Mouse (Mus musculus) right cerebral cortex, postnatal 36 days (tissue): ENCODE measurements around the gene Olfr1102.

Source experiments
- DNase-seq, 2 experiments: peaks; one replicate each; pipeline ENCODE4 v3.0.0; 2022; ENCODE audit warnings: low spot score in 2 of 2, mixed read lengths in 1 of 2

Gene Olfr1102

DNA sequence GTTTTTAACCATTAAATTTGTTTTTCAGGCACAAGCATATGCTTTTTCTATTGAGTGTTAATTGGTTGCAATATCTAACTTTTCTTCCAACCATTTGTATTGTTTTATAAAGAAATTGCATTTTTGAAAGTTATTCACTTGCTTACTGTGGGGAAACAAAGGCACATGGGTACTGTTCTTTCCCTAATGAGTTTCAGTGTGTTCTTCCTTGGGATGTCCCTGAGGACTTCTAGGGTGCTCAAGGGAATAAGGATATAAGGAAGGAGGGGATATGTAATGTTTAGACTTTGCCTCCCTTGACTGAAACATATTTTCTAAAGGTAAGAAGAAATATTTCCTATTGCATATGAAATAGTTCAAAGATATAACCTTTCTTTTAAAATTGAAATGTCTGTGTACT lies at the start of gene Olfr1102:
Olfr1102 (plus strand) TSS at position 301 of the 400 bp plus-strand sequence.
- DNase-seq, result no peak

DNA sequence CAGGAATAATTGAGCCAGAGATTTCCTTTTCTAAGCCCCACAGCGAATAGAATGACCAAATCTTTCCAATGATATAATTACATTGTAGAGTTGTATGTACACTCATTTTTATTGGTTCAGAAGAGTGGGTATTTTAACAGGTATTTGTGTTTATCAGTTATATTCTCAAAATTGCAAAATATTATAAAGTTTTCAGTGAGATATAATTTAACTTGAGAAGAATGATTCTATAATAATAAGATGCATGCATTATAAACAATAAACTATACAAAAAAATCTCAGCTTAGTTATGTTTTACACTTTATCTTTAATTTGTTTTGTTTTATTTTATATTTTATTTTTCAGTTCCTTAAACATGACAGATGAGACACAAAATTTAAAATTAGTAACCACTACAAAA lies 37.6 kb upstream of the Olfr1102 start, which contains the start of gene Olfr1099:
Olfr1099 (minus strand) TSS at position 101 of the 400 bp plus-strand sequence.
- DNase-seq, result no peak

DNA sequence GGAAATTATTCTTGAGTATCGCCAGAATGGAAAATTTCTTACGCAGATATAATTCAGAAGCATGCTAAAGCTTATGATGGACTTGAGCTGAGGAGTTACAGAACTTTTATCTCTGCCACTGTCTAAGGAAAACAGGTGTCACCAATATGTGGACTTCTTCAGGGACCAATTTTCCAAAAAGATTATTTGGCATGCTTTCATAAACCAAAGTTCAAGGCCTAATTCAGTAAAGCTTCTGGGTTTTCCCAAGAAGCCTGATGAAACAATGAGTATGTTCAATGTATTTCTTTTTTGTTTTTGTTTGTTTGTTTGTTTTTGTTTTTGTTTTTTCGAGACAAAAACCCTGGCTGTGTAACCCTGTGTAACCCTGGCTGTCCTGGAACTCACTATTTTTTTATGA lies 18.3 kb upstream of the Olfr1102 start, which contains the start of gene Olfr1100:
Olfr1100 (minus strand) TSS at position 101 of the 400 bp plus-strand sequence.
- no peak for DNase-seq

DNA sequence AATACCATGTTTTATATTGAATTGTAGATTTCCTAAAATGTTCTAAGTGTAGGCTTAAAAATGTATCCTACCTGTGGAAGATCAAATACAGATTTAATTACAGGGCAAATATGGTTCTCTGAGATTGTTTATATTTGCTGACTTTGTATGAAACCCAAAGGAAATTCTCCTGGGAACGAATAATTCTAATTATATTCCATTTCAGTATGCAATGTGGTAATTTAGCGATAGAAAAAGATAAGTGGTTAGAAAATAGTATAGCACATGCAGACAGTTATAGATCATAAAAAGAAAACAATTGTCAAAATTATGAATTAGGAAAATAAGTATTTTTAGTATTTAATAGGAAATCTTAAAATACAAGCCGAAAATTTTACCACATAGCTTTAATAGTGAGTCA lies 7.1 kb upstream of the Olfr1102 start, which contains the start of gene Olfr1101:
Olfr1101 (minus strand) TSS at position 101 of the 400 bp plus-strand sequence.
- DNase-seq, result no peak

DNA sequence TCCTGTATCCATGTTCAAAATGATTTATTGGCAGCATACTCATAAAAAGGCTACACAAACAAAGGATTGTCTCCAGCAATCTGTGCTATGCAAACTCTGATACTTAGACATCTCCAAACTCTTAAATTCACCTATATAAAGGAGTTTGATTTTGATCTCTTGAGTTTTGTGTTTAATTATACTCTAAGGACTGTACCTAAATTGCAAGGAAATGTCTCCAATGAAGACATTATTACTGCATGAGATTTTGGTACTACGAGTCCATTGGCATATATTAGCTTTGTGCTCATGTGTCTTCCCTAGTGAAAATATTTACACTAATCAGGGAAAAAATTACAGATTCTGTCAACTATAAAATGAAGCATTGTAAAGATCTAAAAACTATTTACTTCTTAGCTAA lies 28.8 kb downstream of the Olfr1102 start, which contains the start of gene Olfr1104:
Olfr1104 (minus strand) TSS at position 101 of the 400 bp plus-strand sequence.
- no peak for DNase-seq

DNA sequence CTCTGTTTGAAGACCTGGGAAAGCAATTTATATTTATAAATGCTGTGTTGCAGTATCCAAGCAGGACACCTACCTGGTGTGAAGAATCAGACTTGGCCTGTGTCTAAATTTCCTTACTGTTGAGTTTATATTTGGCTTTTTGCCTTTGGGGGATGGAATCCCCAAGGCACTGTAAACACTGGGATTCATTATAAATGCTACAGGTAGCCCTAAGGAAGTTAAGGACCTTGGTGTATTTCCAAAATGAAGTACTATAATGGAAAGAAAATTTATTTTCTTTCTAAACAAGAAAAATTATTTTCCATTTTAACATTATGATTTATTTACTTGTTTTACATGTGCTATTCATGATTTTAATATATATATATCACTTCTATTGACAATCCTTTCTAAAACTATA lies 38.2 kb downstream of the Olfr1102 start, which contains the start of gene Olfr1105:
Olfr1105 (minus strand) TSS at position 101 of the 400 bp plus-strand sequence.
- no peak for DNase-seq

DNA sequence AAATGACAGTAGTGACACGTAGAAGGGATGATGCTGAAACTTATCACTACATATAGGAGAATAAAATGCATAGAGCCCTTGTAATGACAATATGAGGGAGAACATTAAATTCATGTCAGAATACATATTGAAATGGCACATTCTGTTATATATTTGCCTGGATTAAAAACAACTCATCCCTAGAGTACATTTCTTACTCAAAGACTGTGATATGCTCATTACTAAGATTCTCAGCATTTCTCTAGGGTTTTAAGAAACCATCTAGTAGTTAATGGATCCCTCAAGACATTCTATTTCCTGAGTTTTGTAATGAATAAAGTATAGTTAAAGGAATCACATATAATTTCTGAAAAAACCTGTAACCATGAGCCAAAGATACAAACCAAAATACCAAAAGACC lies 54.0 kb downstream of the Olfr1102 start, which contains the start of gene Olfr1106:
Olfr1106 (minus strand) TSS at position 101 of the 400 bp plus-strand sequence.
- no peak for DNase-seq
